Mouse (Mus musculus) hindbrain, embryonic 11.5 days (tissue): Measurements from ENCODE around the gene Ly6c2. TPM values are rescaled to one million over a fixed set of nuclear protein-coding genes. Genes with fewer than 3 reads are reported as not detected.
"Not testable (repeated sequence)": the region's sequence is repeated elsewhere in the genome, so short reads cannot be mapped to it uniquely, and the experiment has no call there.

ENCODE experiments used
- ATAC-seq: fragments of 200-750 bp; cut with Nextera tagmentation; 2 replicates; pipeline ENCODE4 v1.8.0; 2017; ENCODE audit warnings: mild to moderate bottlenecking, moderate TSS enrichment, moderate library complexity; ENCODE audit not compliant: low FRiP score
- DNase-seq: peaks from one replicate; pipeline ENCODE4 v3.0.0-alpha.2; 2015; ENCODE audit warnings: low spot score
- H3K27ac ChIP-seq: fragments of 300-500 bp; sonication (generic); 2 replicates; pipeline ENCODE4 v1.5.1; 2014; ENCODE audit warnings: mild to moderate bottlenecking, low read depth, low read length
- H3K27me3 ChIP-seq: fragments of 300-500 bp; sonication (generic); 2 replicates; pipeline ENCODE4 v1.6.1; 2014; ENCODE audit warnings: mild to moderate bottlenecking, low read length, moderate library complexity, mixed read lengths; ENCODE audit not compliant: control insufficient read depth, insufficient read depth
- H3K36me3 ChIP-seq: fragments of 300-500 bp; sonication (generic); 2 replicates; pipeline ENCODE4 v1.6.1; 2014; ENCODE audit warnings: mild to moderate bottlenecking, low read length, moderate library complexity, mixed read lengths; ENCODE audit not compliant: control insufficient read depth, insufficient read depth
- H3K4me1 ChIP-seq: fragments of 300-500 bp; sonication (generic); replicated peaks from 2 replicates; pipeline ENCODE4 v1.6.1; 2014; ENCODE audit warnings: low read length, mixed read lengths; ENCODE audit not compliant: control insufficient read depth, insufficient read depth
- H3K4me2 ChIP-seq: fragments of 300-500 bp; sonication (generic); replicated peaks from 2 replicates; pipeline ENCODE4 v1.6.1; 2014; ENCODE audit warnings: mild to moderate bottlenecking, low read depth, low read length
- H3K4me3 ChIP-seq: fragments of 300-500 bp; sonication (generic); 2 replicates; pipeline ENCODE4 v1.5.1; 2014; ENCODE audit warnings: low read depth, low read length
- H3K9ac ChIP-seq: fragments of 300-500 bp; sonication (generic); 2 replicates; pipeline ENCODE4 v1.6.1; 2014; ENCODE audit warnings: low read depth, low read length
- H3K9me3 ChIP-seq: fragments of 300-500 bp; sonication (generic); 2 replicates; pipeline ENCODE4 v1.6.1; 2016; ENCODE audit warnings: low read length; ENCODE audit not compliant: control insufficient read depth
- whole genome bisulfite sequencing: fragments of 180-500 bp; shearing (Covaris S2); extraction: QIAGEN DNeasy Blood & Tissue Kit; methylation state at CpG from one replicate; pipeline ENCODE4 v1.1.7; 2014; 5-methylcytosine and 5-hydroxymethylcytosine counted together
- polyA plus RNA-seq: library from polyadenylated mRNA; unstranded; fragments of >200 nt; fragmentation: Nextera tagmentation; extraction: Ambion mirVana; gene quantifications from 2 replicates; pipeline ENCODE4 v1.2.1, GENCODE M21; 2014

The Ly6c2 gene
- polyA plus RNA-seq, 1 experiment from 2014 or later = not detected

DNA sequence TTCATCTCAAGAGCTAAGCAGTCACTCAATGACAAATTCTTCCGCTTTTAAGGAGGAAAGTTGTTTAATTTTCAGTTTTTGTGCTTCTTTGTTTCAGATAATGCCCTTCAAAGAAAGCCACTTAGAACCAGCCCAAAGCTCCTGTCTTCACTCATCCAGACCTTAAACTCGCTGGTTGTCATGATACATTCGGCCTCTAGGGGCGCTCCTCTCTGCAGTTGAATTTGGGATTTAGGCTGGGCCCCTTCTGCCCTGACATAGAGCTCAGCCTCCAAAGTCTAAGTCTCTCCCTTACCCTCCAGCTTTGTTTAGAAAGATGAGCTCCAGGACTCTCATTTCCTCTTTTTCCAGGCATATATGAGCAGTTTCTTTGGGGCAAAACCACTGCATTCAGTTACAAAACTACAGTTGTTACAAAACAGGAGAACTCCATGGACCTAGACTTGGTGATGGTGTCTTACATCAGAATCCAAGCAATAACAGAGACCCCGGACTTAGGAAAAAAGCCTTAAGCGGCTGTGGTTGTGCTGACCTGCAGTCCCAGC, 49.7 kb downstream of the Ly6c2 start:
- 38% methylated on average over 6 of the region's 6 CpGs for WGBS
- H3K9me3 ChIP-seq, ATAC-seq: not testable (repeated sequence)

DNA sequence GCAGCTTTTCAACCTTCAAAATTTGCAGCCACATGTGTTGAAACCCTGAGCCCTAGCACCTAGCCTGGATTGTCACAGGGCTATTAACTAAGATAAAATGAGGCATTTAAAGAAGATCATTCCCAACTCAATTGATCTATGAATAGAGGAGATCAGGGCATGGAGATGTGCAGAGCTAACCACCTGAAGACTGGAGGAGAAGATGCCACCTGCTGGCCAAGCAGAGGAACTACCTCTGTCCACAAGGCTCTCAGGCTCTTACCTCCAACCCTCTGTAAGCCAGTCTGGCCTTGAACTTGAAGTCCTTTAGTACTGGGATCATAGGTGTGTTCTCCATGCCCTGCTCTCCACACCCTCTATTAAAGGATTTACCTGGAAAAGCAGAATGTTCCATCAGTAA, 51.3 kb downstream of the Ly6c2 start:
- no peaks in the 10 kb centered on the region for H3K4me1 ChIP-seq
- no peaks in the 10 kb centered on the region for H3K9me3 ChIP-seq
- no peak overlapping the region for H3K4me2 ChIP-seq
- H3K36me3 ChIP-seq = no peaks in the 10 kb centered on the region
- no peak overlapping the region for H3K4me3 ChIP-seq
- DNase-seq (peak; percentile 41), ATAC-seq (no peak)
- no peaks in the 10 kb centered on the region for H3K27me3 ChIP-seq
- H3K9ac ChIP-seq = no peak overlapping the region
- no peak overlapping the region for H3K27ac ChIP-seq

More for the DNA sequence above, 49.7 kb downstream of the Ly6c2 start:
- not testable (repeated sequence) for H3K27me3 ChIP-seq, H3K4me3 ChIP-seq, H3K36me3 ChIP-seq, H3K4me1 ChIP-seq, H3K9ac ChIP-seq, H3K4me2 ChIP-seq, H3K27ac ChIP-seq
- DNase-seq = peak; percentile 73

Other genes with a start within 250 kb of the Ly6c2 start
- not detected in 2 replicates for gene 2010109I03Rik, start 214.9 kb downstream of the Ly6c2 start, polyA plus RNA-seq
- gene Ly6i, start 128.5 kb downstream of the Ly6c2 start, polyA plus RNA-seq = not detected in 2 replicates
- 0.38 and 0.43 TPM in 2 replicates for gene Ly6a, start 113.9 kb downstream of the Ly6c2 start, polyA plus RNA-seq
- gene Ly6c1, start 63.1 kb downstream of the Ly6c2 start, polyA plus RNA-seq = 1.1 and 2.0 TPM in 2 replicates
- gene Ly6g, start 43.3 kb upstream of the Ly6c2 start, polyA plus RNA-seq = not detected in 2 replicates
- gene BC025446, start 104.4 kb upstream of the Ly6c2 start, polyA plus RNA-seq = not detected in 2 replicates
- gene Ly6f, start 156.5 kb upstream of the Ly6c2 start, polyA plus RNA-seq = not detected in 2 replicates